Mouse (Mus musculus) inflammation-experienced regulatory T-cells, adult 6 months (primary cell): Measurements from ENCODE around the gene Ccdc9. TPM values are rescaled to one million over a fixed set of nuclear protein-coding genes. Genes with fewer than 3 reads are reported as not detected.

Source experiments
- ATAC-seq: one replicate; pipeline ENCODE4 v1.8.0; 2017
- polyA plus RNA-seq, 3 experiments: library from polyadenylated mRNA; unstranded; fragments of 100-300 nt; shearing (Covaris generic); gene quantifications; one replicate each; pipeline ENCODE4 v1.2.1; 2017

Ccdc9 gene
- 10 to 100 TPM; 10.6 to 16.3 (median 11.5) TPM for polyA plus RNA-seq

GRCm38 (mm10) chr7:16286026-16286961 is at the start of gene Ccdc9:
Gene Ccdc9 (minus strand): TSS chr7:16286795.
- peak; percentile 86 for ATAC-seq

GRCm38 (mm10) chr7:16329146-16329545 is 42.6 kb upstream of the Ccdc9 start:
- no peak for ATAC-seq

- ATAC-seq: no peak
These were observed 40.0 kb upstream of the Ccdc9 start for GRCm38 (mm10) chr7:16326607-16326971.

- ATAC-seq: peak; percentile 83
These were observed 39.5 kb upstream of the Ccdc9 start for GRCm38 (mm10) chr7:16325920-16326606.

GRCm38 (mm10) chr7:16324661-16325060 is 38.1 kb upstream of the Ccdc9 start:
- ATAC-seq: no peak

- ATAC-seq: no peak
These were observed 33.9 kb upstream of the Ccdc9 start for GRCm38 (mm10) chr7:16320479-16320878.

- no peak for ATAC-seq
These were observed 32.6 kb upstream of the Ccdc9 start for GRCm38 (mm10) chr7:16319216-16319615.

GRCm38 (mm10) chr7:16317094-16317493 is 30.5 kb upstream of the Ccdc9 start:
- ATAC-seq: no peak

GRCm38 (mm10) chr7:16315222-16315759 is 28.7 kb upstream of the Ccdc9 start:
- ATAC-seq: no peak

- no peak for ATAC-seq
These were observed 27.7 kb upstream of the Ccdc9 start for GRCm38 (mm10) chr7:16314221-16314775.

- ATAC-seq: peak; percentile 38
These were observed 27.1 kb upstream of the Ccdc9 start for GRCm38 (mm10) chr7:16313481-16314220.

GRCm38 (mm10) chr7:16312672-16313311 is 26.2 kb upstream of the Ccdc9 start:
- no peak for ATAC-seq

GRCm38 (mm10) chr7:16312011-16312671 is 25.5 kb upstream of the Ccdc9 start:
- no peak for ATAC-seq

GRCm38 (mm10) chr7:16311453-16312004 is 24.9 kb upstream of the Ccdc9 start:
- ATAC-seq: no peak

- ATAC-seq: peak; percentile 38
These were observed 24.2 kb upstream of the Ccdc9 start for GRCm38 (mm10) chr7:16310521-16311452.

GRCm38 (mm10) chr7:16310020-16310520 is 23.5 kb upstream of the Ccdc9 start:
- peak; percentile 37 for ATAC-seq

GRCm38 (mm10) chr7:16309318-16310019 is 22.9 kb upstream of the Ccdc9 start:
- ATAC-seq: peak; percentile 42

GRCm38 (mm10) chr7:16308555-16309317 is 22.1 kb upstream of the Ccdc9 start:
- ATAC-seq: no peak
